Mouse (Mus musculus): ENCODE data around the gene P2rx1.

- TF ChIP-seq CTCF (IDR thresholded peaks at IDR 0.05; ENCODE audit: low read depth, low read length) (no peak), EP300 (IDR thresholded peaks at IDR 0.05; ENCODE audit: insufficient read depth, low read depth, low read length) (no peak), POLR2A (IDR thresholded peaks at IDR 0.05; ENCODE audit: insufficient read depth, low read length) (no peak)
Observed at GRCm38 (mm10) chr11:73020953-73021800, 22.3 kb downstream of the P2rx1 start.

All from ES-Bruce4 (cell line).